Mouse (Mus musculus): Measurements from ENCODE around the gene Kcnn3. TPM values are rescaled to one million over a fixed set of nuclear protein-coding genes. Genes with fewer than 3 reads are reported as not detected.
A peak's percentile ranks its signal among the peaks of the same experiment; 100 is the strongest.

Gene Kcnn3
- polyA plus RNA-seq, 1 experiment from 2014 or later: 9.9 TPM

- WGBS: 22% methylated on average over 15 of the region's 15 CpGs
- H3K9me3 ChIP-seq (ENCODE audit: control insufficient read depth, low read length): no peaks in the 10 kb centered on the region
- peak overlapping the region; percentile 6; the same call in 1 of the 2 replicates for H3K27ac ChIP-seq (ENCODE audit: low read depth, low read length)
- ATAC-seq (ENCODE audit: low read depth): peak; percentile 69
- H3K27me3 ChIP-seq (ENCODE audit: control insufficient read depth, insufficient read depth, low read length): no peaks in the 10 kb centered on the region
- H3K4me2 ChIP-seq (ENCODE audit: low read depth, low read length): peak overlapping the region; percentile 19; the same call in 1 of the 2 replicates
- no peak overlapping the region for H3K4me3 ChIP-seq (ENCODE audit: low read depth, low read length)
- H3K4me1 ChIP-seq (ENCODE audit: control insufficient read depth, insufficient read depth, low read length): peaks cover 5% of the 10 kb centered on the region; the same call in 1 of the 2 replicates
- H3K36me3 ChIP-seq (ENCODE audit: control insufficient read depth, insufficient read depth, low read length): no peaks in the 10 kb centered on the region
- H3K9ac ChIP-seq (replicated peaks; ENCODE audit: low read depth, low read length): no peak overlapping the region
Observed at GRCm38 (mm10) chr3:89511400-89511799, 8.6 kb upstream of the Kcnn3 start.

GRCm38 (mm10) chr3:89512225-89512624 is 7.7 kb upstream of the Kcnn3 start:
- no peak for ATAC-seq (ENCODE audit: low read depth)
- Histone ChIP-seq H3K9ac (replicated peaks; ENCODE audit: low read depth, low read length) (no peak overlapping the region), H3K27ac (ENCODE audit: low read depth, low read length) (no peak overlapping the region), H3K27me3 (ENCODE audit: control insufficient read depth, insufficient read depth, low read length) (no peaks in the 10 kb centered on the region), H3K9me3 (ENCODE audit: control insufficient read depth, low read length) (no peaks in the 10 kb centered on the region), H3K4me2 (ENCODE audit: low read depth, low read length) (no peak overlapping the region), H3K36me3 (ENCODE audit: control insufficient read depth, insufficient read depth, low read length) (no peaks in the 10 kb centered on the region), H3K4me1 (ENCODE audit: control insufficient read depth, insufficient read depth, low read length) (peaks cover 5% of the 10 kb centered on the region; the same call in 1 of the 2 replicates), H3K4me3 (ENCODE audit: low read depth, low read length) (no peak overlapping the region)
- WGBS: 87% methylated on average over 2 of the region's 2 CpGs

GRCm38 (mm10) chr3:89515444-89515843 is 4.5 kb upstream of the Kcnn3 start:
- no peak overlapping the region for H3K4me2 ChIP-seq (ENCODE audit: low read depth, low read length)
- no peak overlapping the region for H3K27ac ChIP-seq (ENCODE audit: low read depth, low read length)
- no peaks in the 10 kb centered on the region for H3K27me3 ChIP-seq (ENCODE audit: control insufficient read depth, insufficient read depth, low read length)
- peaks cover 9% of the 10 kb centered on the region for H3K4me1 ChIP-seq (ENCODE audit: control insufficient read depth, insufficient read depth, low read length)
- WGBS: 75% methylated on average over 11 of the region's 11 CpGs
- H3K36me3 ChIP-seq (ENCODE audit: control insufficient read depth, insufficient read depth, low read length): no peaks in the 10 kb centered on the region
- no peak overlapping the region for H3K4me3 ChIP-seq (ENCODE audit: low read depth, low read length)
- no peak overlapping the region for H3K9ac ChIP-seq (replicated peaks; ENCODE audit: low read depth, low read length)
- ATAC-seq (ENCODE audit: low read depth): no peak
- no peaks in the 10 kb centered on the region for H3K9me3 ChIP-seq (ENCODE audit: control insufficient read depth, low read length)

- no peak overlapping the region for H3K27ac ChIP-seq (ENCODE audit: low read depth, low read length)
- no peaks in the 10 kb centered on the region for H3K36me3 ChIP-seq (ENCODE audit: control insufficient read depth, insufficient read depth, low read length)
- no peak overlapping the region for H3K4me2 ChIP-seq (ENCODE audit: low read depth, low read length)
- no peaks in the 10 kb centered on the region for H3K27me3 ChIP-seq (ENCODE audit: control insufficient read depth, insufficient read depth, low read length)
- WGBS: 94% methylated on average over 5 of the region's 5 CpGs
- ATAC-seq (ENCODE audit: low read depth): no peak
- no peak overlapping the region for H3K4me3 ChIP-seq (ENCODE audit: low read depth, low read length)
- H3K9ac ChIP-seq (replicated peaks; ENCODE audit: low read depth, low read length): no peak overlapping the region
- H3K9me3 ChIP-seq (ENCODE audit: control insufficient read depth, low read length): no peaks in the 10 kb centered on the region
- H3K4me1 ChIP-seq (ENCODE audit: control insufficient read depth, insufficient read depth, low read length): peaks cover 11% of the 10 kb centered on the region
Observed at GRCm38 (mm10) chr3:89516321-89516720, 3.6 kb upstream of the Kcnn3 start.

- Histone ChIP-seq H3K9me3 (ENCODE audit: control insufficient read depth, low read length) (no peaks in the 10 kb centered on the region), H3K36me3 (ENCODE audit: control insufficient read depth, insufficient read depth, low read length) (no peaks in the 10 kb centered on the region), H3K4me2 (ENCODE audit: low read depth, low read length) (peak overlapping the region; percentile 87), H3K9ac (replicated peaks; ENCODE audit: low read depth, low read length) (peak overlapping the region; percentile 50), H3K4me3 (ENCODE audit: low read depth, low read length) (peak overlapping the region; percentile 40), H3K27me3 (ENCODE audit: control insufficient read depth, insufficient read depth, low read length) (no peaks in the 10 kb centered on the region), H3K4me1 (ENCODE audit: control insufficient read depth, insufficient read depth, low read length) (peaks cover 18% of the 10 kb centered on the region), H3K27ac (ENCODE audit: low read depth, low read length) (peak overlapping the region; percentile 18; the same call in 1 of the 2 replicates)
- 5% methylated on average over 25 of the region's 25 CpGs for WGBS
- peak; percentile 6; the same call in 1 of the 2 replicates for ATAC-seq (ENCODE audit: low read depth)
Observed at GRCm38 (mm10) chr3:89520618-89521502, 896 bp downstream of the Kcnn3 start.

- H3K36me3 ChIP-seq (ENCODE audit: control insufficient read depth, insufficient read depth, low read length): no peaks in the 10 kb centered on the region
- H3K9me3 ChIP-seq (ENCODE audit: control insufficient read depth, low read length): no peaks in the 10 kb centered on the region
- H3K4me2 ChIP-seq (ENCODE audit: low read depth, low read length): peak overlapping the region; percentile 87
- H3K4me3 ChIP-seq (ENCODE audit: low read depth, low read length): peak overlapping the region; percentile 40
- 2% methylated on average over 7 of the region's 7 CpGs for WGBS
- no peak for ATAC-seq (ENCODE audit: low read depth)
- H3K4me1 ChIP-seq (ENCODE audit: control insufficient read depth, insufficient read depth, low read length): peaks cover 21% of the 10 kb centered on the region
- H3K27me3 ChIP-seq (ENCODE audit: control insufficient read depth, insufficient read depth, low read length): no peaks in the 10 kb centered on the region
- no peak overlapping the region for H3K27ac ChIP-seq (ENCODE audit: low read depth, low read length)
- H3K9ac ChIP-seq (replicated peaks; ENCODE audit: low read depth, low read length): peak overlapping the region; percentile 44; the same call in 1 of the 2 replicates
Observed at GRCm38 (mm10) chr3:89521503-89521854, 1.5 kb downstream of the Kcnn3 start.

- peak overlapping the region; percentile 44 for H3K9ac ChIP-seq (replicated peaks; ENCODE audit: low read depth, low read length)
- no peaks in the 10 kb centered on the region for H3K9me3 ChIP-seq (ENCODE audit: control insufficient read depth, low read length)
- no peaks in the 10 kb centered on the region for H3K27me3 ChIP-seq (ENCODE audit: control insufficient read depth, insufficient read depth, low read length)
- peak overlapping the region; percentile 40 for H3K4me3 ChIP-seq (ENCODE audit: low read depth, low read length)
- 37% methylated on average over 6 of the region's 6 CpGs for WGBS
- H3K36me3 ChIP-seq (ENCODE audit: control insufficient read depth, insufficient read depth, low read length): no peaks in the 10 kb centered on the region
- peak overlapping the region; percentile 87 for H3K4me2 ChIP-seq (ENCODE audit: low read depth, low read length)
- H3K27ac ChIP-seq (ENCODE audit: low read depth, low read length): 0 out of 2 replicates have a peak overlapping the region, but pooled peaks have one; percentile 28
- ATAC-seq (ENCODE audit: low read depth): no peak
- H3K4me1 ChIP-seq (ENCODE audit: control insufficient read depth, insufficient read depth, low read length): peaks cover 21% of the 10 kb centered on the region
Observed at GRCm38 (mm10) chr3:89522450-89523128, 2.6 kb downstream of the Kcnn3 start.

- Histone ChIP-seq H3K9me3 (ENCODE audit: control insufficient read depth, low read length) (no peaks in the 10 kb centered on the region), H3K27me3 (ENCODE audit: control insufficient read depth, insufficient read depth, low read length) (no peaks in the 10 kb centered on the region), H3K27ac (ENCODE audit: low read depth, low read length) (no peak overlapping the region), H3K4me3 (ENCODE audit: low read depth, low read length) (no peak overlapping the region), H3K9ac (replicated peaks; ENCODE audit: low read depth, low read length) (no peak overlapping the region), H3K36me3 (ENCODE audit: control insufficient read depth, insufficient read depth, low read length) (no peaks in the 10 kb centered on the region), H3K4me2 (ENCODE audit: low read depth, low read length) (peak overlapping the region; percentile 15; the same call in 1 of the 2 replicates), H3K4me1 (ENCODE audit: control insufficient read depth, insufficient read depth, low read length) (peaks cover 14% of the 10 kb centered on the region)
- no peak for ATAC-seq (ENCODE audit: low read depth)
- 60% methylated on average over 17 of the region's 17 CpGs for WGBS
Observed at GRCm38 (mm10) chr3:89526298-89527090, 6.5 kb downstream of the Kcnn3 start.

All from neural tube, embryonic 14.5 days (tissue).